Mouse (Mus musculus) embryonic fibroblast, embryonic 13.5 days (primary cell): Measurements from ENCODE around the gene Tgtp2.

Experiments
- CTCF ChIP-seq: IDR thresholded peaks from 2 replicates; pipeline ENCODE4 v1.5.1; 2011; ENCODE audit warnings: mild to moderate bottlenecking, control low read depth, low read length, moderate library complexity, borderline replicate concordance; ENCODE audit not compliant: insufficient read depth
- POLR2A ChIP-seq: IDR thresholded peaks from 2 replicates; pipeline ENCODE4 v1.6.1; 2011; ENCODE audit warnings: low read depth, mild to moderate bottlenecking, control low read depth, low read length, moderate library complexity

- TF ChIP-seq CTCF (no peak), POLR2A (no peak)
Observed at GRCm38 (mm10) chr11:49101500-49101899, 37.5 kb upstream of the Tgtp2 start.
